Mouse (Mus musculus) cortical plate, adult 2 months (tissue): ENCODE data around the gene Arhgdia.

Experiments
- CTCF ChIP-seq: fragments of 200-500 bp; IDR thresholded peaks from 2 replicates; pipeline ENCODE4 v1.5.1; 2011; ENCODE audit warnings: mild to moderate bottlenecking, control low read depth, low read length; ENCODE audit not compliant: insufficient read depth; ENCODE audit errors: extremely low read depth
- POLR2A ChIP-seq: fragments of 200-500 bp; IDR thresholded peaks from 2 replicates; pipeline ENCODE4 v1.6.1; 2011; ENCODE audit warnings: mild to moderate bottlenecking, low read length, control low read depth; ENCODE audit not compliant: insufficient read depth; ENCODE audit errors: extremely low read depth

GRCm38 (mm10) chr11:120609250-120609649 lies 27.8 kb upstream of the Arhgdia start:
- no peak for TF ChIP-seq CTCF
- peak; percentile 7; the same call in 1 of the 2 replicates for TF ChIP-seq POLR2A
